Mouse (Mus musculus): ENCODE data around the gene Bbc3. TPM values are rescaled to one million over a fixed set of nuclear protein-coding genes. Genes with fewer than 3 reads are reported as not detected.

The Bbc3 gene
- total RNA-seq, 2 experiments from 2014 or later = 30.1 to 34.6 TPM

DNA sequence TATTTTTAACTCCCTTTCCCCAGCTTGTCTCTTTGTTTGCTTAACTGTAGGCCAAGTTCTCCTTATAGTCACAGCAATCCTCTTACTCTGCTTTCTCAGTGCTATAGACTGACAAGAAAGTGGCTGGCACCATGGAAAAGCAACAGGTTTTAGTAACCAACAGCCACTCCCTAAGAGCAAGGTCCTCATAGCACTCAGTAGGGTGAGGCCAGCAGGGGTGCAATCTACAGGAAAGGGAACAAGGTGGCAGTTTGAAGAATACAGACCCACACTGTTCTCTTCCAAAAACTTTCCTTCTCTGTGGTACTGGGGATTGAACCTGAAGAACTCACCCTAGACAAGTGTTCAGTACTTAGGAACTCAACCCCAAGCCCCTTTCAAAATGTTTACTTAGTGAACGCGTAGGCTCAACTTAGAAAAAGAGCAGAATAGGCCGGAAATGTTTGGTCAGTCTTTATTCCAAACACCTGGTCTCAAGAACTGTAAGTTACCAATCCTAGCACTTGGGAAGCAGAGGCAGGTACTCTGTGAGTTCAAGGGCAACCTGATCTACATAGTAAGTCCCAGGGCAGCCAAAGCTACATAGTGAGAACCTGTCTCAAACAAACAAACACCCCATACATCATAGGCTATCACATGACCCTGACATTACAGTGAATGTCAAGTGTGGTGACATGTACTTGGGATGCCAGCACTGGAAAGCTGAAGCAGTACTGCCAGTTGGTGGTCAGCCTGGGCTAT lies 47.8 kb downstream of the Bbc3 start:
- DNase-seq (ENCODE audit: extremely low spot score in 1 of 2, low spot score in 2 of 2) = no peak
- intact Hi-C loops (cut with DNase I) = no loop called here

GRCm38 (mm10) chr7:16357602-16358001 lies 49.4 kb downstream of the Bbc3 start:
- intact Hi-C loops (cut with DNase I) = no loop called here
- no peak for DNase-seq (ENCODE audit: extremely low spot score in 1 of 2, low spot score in 2 of 2)

DNA sequence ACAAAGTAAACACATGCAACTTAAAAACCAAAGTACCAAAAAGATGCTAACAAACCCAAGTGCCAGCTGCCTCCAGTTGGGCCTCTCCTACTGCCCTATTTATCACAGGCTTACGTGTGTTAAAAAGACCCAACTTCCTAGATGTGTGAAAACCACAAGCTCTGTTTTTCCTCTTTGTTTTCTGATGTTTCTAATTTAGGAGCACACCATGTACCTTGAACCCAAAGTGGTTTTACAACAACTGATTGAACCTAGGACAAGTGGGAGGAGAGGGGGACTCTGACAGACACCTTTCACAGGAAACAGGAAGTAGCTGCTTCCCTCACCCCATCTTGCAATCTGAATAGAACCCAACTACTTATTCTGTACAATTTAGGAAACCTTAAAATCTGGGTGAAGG lies 56.1 kb downstream of the Bbc3 start:
- DNase-seq (ENCODE audit: extremely low spot score in 1 of 2, low spot score in 2 of 2) = no peak
- intact Hi-C loops (cut with DNase I) = no loop called here

- DNase-seq (ENCODE audit: extremely low spot score in 1 of 2, low spot score in 2 of 2) = no peak
- intact Hi-C loops (cut with DNase I) = no loop called here
Measured at GRCm38 (mm10) chr7:16364901-16365500, 56.8 kb downstream of the Bbc3 start.

GRCm38 (mm10) chr7:16366133-16366646 lies 58.0 kb downstream of the Bbc3 start:
- intact Hi-C loops (cut with DNase I) = no loop called here

GRCm38 (mm10) chr7:16366669-16367068 lies 58.5 kb downstream of the Bbc3 start:
- DNase-seq (ENCODE audit: extremely low spot score in 1 of 2, low spot score in 2 of 2) = no peak
- intact Hi-C loops (cut with DNase I) = no loop called here

More at GRCm38 (mm10) chr7:16366133-16366646, 58.0 kb downstream of the Bbc3 start:
- DNase-seq (ENCODE audit: extremely low spot score in 1 of 2, low spot score in 2 of 2) = peak in 1 of 2 experiments; percentile 20

Other genes starting within 250 kb of the Bbc3 start
- under 1 TPM; 0.26 to 0.58 TPM for gene Zfp541, start 246.6 kb upstream of the Bbc3 start, total RNA-seq (2021)
- 100 to 1,000 TPM; 181 TPM for gene Napa, start 209.9 kb upstream of the Bbc3 start, total RNA-seq (2021)
- gene Kptn, start 188.5 kb upstream of the Bbc3 start, total RNA-seq (2021) = 10 to 100 TPM; 47.3 to 47.7 TPM
- gene Slc8a2, start 178.6 kb upstream of the Bbc3 start, total RNA-seq (2021) = 100 to 1,000 TPM; 285 to 298 TPM
- gene Meis3, start 133.3 kb upstream of the Bbc3 start, total RNA-seq (2021) = 10 to 100 TPM; 42.4 to 46.4 TPM
- 10 to 100 TPM; 10.3 to 10.5 TPM for gene Dhx34, start 86.4 kb upstream of the Bbc3 start, total RNA-seq (2021)
- under 1 TPM; 0.53 to 0.79 TPM for gene C5ar2, start 64.2 kb upstream of the Bbc3 start, total RNA-seq (2021)
- under 1 TPM; 0.71 to 0.83 TPM for gene C5ar1, start 48.9 kb upstream of the Bbc3 start, total RNA-seq (2021)
- 10 to 100 TPM; 33.0 to 35.6 TPM for gene Inafm1, start 34.8 kb upstream of the Bbc3 start, total RNA-seq (2021)
- gene Ccdc9, start 21.6 kb upstream of the Bbc3 start, total RNA-seq (2021) = 10 to 100 TPM; 85.5 to 89.0 TPM
- 100 to 1,000 TPM; 114 to 118 TPM for gene Sae1, start 79.4 kb downstream of the Bbc3 start, total RNA-seq (2021)
- 10 to 100 TPM; 54.3 to 57.2 TPM for gene Zc3h4, start 92.5 kb downstream of the Bbc3 start, total RNA-seq (2021)
- 10 to 100 TPM; 96.3 to 98.3 TPM for gene Tmem160, start 144.4 kb downstream of the Bbc3 start, total RNA-seq (2021)
- gene Npas1, start 169.3 kb downstream of the Bbc3 start, total RNA-seq (2021) = 10 to 100 TPM; 14.6 to 15.0 TPM

Measured in left cerebral cortex, postnatal 10 days (tissue).